Mouse (Mus musculus) layer of hippocampus, postnatal 36 days (tissue): Measurements from ENCODE around the gene B2m. TPM values are rescaled to one million over a fixed set of nuclear protein-coding genes. Genes with fewer than 3 reads are reported as not detected.

Source experiments
- DNase-seq, 2 experiments: peaks; one replicate each; pipeline ENCODE4 v3.0.0; 2022
- total RNA-seq, 2 experiments: library from RNA; stranded (reverse); gene quantifications; 2 replicates each; pipeline ENCODE4 v1.2.3; 2021

The B2m gene
- total RNA-seq, 2 experiments from 2014 or later: 99.2 to 107 TPM

- DNase-seq: no peak
Measured at GRCm38 (mm10) chr2:122149716-122150115, 2.2 kb downstream of the B2m start.

GRCm38 (mm10) chr2:122151221-122151620 is 3.7 kb downstream of the B2m start:
- no peak for DNase-seq

GRCm38 (mm10) chr2:122152850-122153249 is 5.4 kb downstream of the B2m start:
- DNase-seq: no peak

- no peak for DNase-seq
Measured at GRCm38 (mm10) chr2:122153681-122154365, 6.3 kb downstream of the B2m start.

GRCm38 (mm10) chr2:122154479-122154878 is 7.0 kb downstream of the B2m start:
- DNase-seq: no peak

GRCm38 (mm10) chr2:122155292-122155691 is 7.8 kb downstream of the B2m start:
- no peak for DNase-seq

GRCm38 (mm10) chr2:122156051-122156700 is 8.7 kb downstream of the B2m start:
- DNase-seq: no peak

- DNase-seq: no peak
Measured at GRCm38 (mm10) chr2:122157561-122157960, 10.1 kb downstream of the B2m start.

- no peak for DNase-seq
Measured at GRCm38 (mm10) chr2:122158362-122158802, 10.9 kb downstream of the B2m start.

- DNase-seq: no peak
Measured at GRCm38 (mm10) chr2:122159667-122160066, 12.2 kb downstream of the B2m start.

GRCm38 (mm10) chr2:122160680-122161079 is 13.2 kb downstream of the B2m start, which contains the start of gene Trim69:
Gene Trim69 (plus strand): TSS chr2:122160700.
- peak; percentile 71 to 72 for DNase-seq

GRCm38 (mm10) chr2:122161542-122161941 is 14.1 kb downstream of the B2m start:
- no peak for DNase-seq

- DNase-seq: no peak
Measured at GRCm38 (mm10) chr2:122162529-122162928, 15.0 kb downstream of the B2m start.

GRCm38 (mm10) chr2:122163430-122164195 is 16.1 kb downstream of the B2m start:
- no peak for DNase-seq

- DNase-seq: no peak
Measured at GRCm38 (mm10) chr2:122164293-122164692, 16.8 kb downstream of the B2m start.

- no peak for DNase-seq
Measured at GRCm38 (mm10) chr2:122171292-122171691, 23.8 kb downstream of the B2m start.

GRCm38 (mm10) chr2:122172188-122172587 is 24.7 kb downstream of the B2m start:
- DNase-seq: no peak

GRCm38 (mm10) chr2:122180051-122180822 is 32.8 kb downstream of the B2m start:
- no peak for DNase-seq

- no peak for DNase-seq
Measured at GRCm38 (mm10) chr2:122185086-122185485, 37.6 kb downstream of the B2m start.

- no peak for DNase-seq
Measured at GRCm38 (mm10) chr2:122186106-122186505, 38.6 kb downstream of the B2m start, which contains the start of the genes Patl2 and Terb2. Gene Patl2 (minus strand): TSS chr2:122186189. Gene Terb2 (plus strand): TSS chr2:122186272.

- DNase-seq: no peak
Measured at GRCm38 (mm10) chr2:122186751-122187150, 39.3 kb downstream of the B2m start.

GRCm38 (mm10) chr2:122191849-122192248 is 44.4 kb downstream of the B2m start:
- DNase-seq: no peak
